Mouse (Mus musculus) cerebellum, adult 2 months (tissue): Measurements from ENCODE around the gene Aplp1.

ENCODE experiments used
- CTCF ChIP-seq: fragments of 200-500 bp; IDR thresholded peaks from 2 replicates; pipeline ENCODE4 v1.5.1; 2011; ENCODE audit warnings: low read depth, mild to moderate bottlenecking, control low read depth, low read length, moderate library complexity, borderline replicate concordance; ENCODE audit not compliant: insufficient read depth
- POLR2A ChIP-seq: fragments of 200-500 bp; IDR thresholded peaks from 2 replicates; pipeline ENCODE4 v1.6.1; 2011; ENCODE audit warnings: low read length, control low read depth, borderline replicate concordance; ENCODE audit not compliant: insufficient read depth

GRCm38 (mm10) chr7:30436879-30437278, 8.5 kb downstream of the Aplp1 start:
- TF ChIP-seq CTCF (no peak), POLR2A (no peak)
